Mouse (Mus musculus) forebrain, embryonic 12.5 days (tissue): ENCODE data around the gene Gm973. TPM values are rescaled to one million over a fixed set of nuclear protein-coding genes. Genes with fewer than 3 reads are reported as not detected.
A peak's percentile ranks its signal among the peaks of the same experiment; 100 is the strongest.

Experiments
- ATAC-seq: fragments of 200-750 bp; cut with Nextera tagmentation; 2 replicates; pipeline ENCODE4 v1.8.0; 2017; ENCODE audit warnings: moderate TSS enrichment; ENCODE audit not compliant: low FRiP score
- H3K27ac ChIP-seq: fragments of 300-500 bp; sonication (generic); 2 replicates; pipeline ENCODE4 v1.5.1; 2016; ENCODE audit warnings: mild to moderate bottlenecking
- H3K27me3 ChIP-seq: fragments of 300-500 bp; sonication (generic); 2 replicates; pipeline ENCODE4 v1.6.1; 2016; ENCODE audit warnings: mild to moderate bottlenecking
- H3K36me3 ChIP-seq: fragments of 300-500 bp; sonication (generic); replicated peaks from 2 replicates; pipeline ENCODE4 v1.6.1; 2016; ENCODE audit warnings: mild to moderate bottlenecking
- H3K4me1 ChIP-seq: fragments of 300-500 bp; sonication (generic); 2 replicates; pipeline ENCODE4 v1.6.1; 2016
- H3K4me2 ChIP-seq: fragments of 300-500 bp; sonication (generic); 2 replicates; pipeline ENCODE4 v1.6.1; 2016; ENCODE audit warnings: mild to moderate bottlenecking, moderate library complexity
- H3K4me3 ChIP-seq: fragments of 300-500 bp; sonication (generic); replicated peaks from 2 replicates; pipeline ENCODE4 v1.5.1; 2016; ENCODE audit warnings: mild to moderate bottlenecking
- H3K9ac ChIP-seq: fragments of 300-500 bp; sonication (generic); 2 replicates; pipeline ENCODE4 v1.6.1; 2016; ENCODE audit warnings: mild to moderate bottlenecking
- H3K9me3 ChIP-seq: fragments of 300-500 bp; sonication (generic); 2 replicates; pipeline ENCODE4 v1.6.1; 2016
- WGBS: fragments of 180-500 bp; shearing (Covaris S2); methylation state at CpG from one replicate; pipeline ENCODE4 v1.1.7; 2016; 5-methylcytosine and 5-hydroxymethylcytosine counted together
- polyA plus RNA-seq: library from polyadenylated mRNA; unstranded; fragments of >200 nt; fragmentation: Nextera tagmentation; extraction: Ambion mirVana; gene quantifications from 2 replicates; pipeline ENCODE4 v1.2.1, GENCODE M21; 2016

Gm973 gene
- polyA plus RNA-seq, 1 experiment from 2014 or later = 1.1 TPM

- H3K27me3 ChIP-seq = no peaks in the 10 kb centered on the region
- H3K36me3 ChIP-seq = no peaks in the 10 kb centered on the region
- H3K9me3 ChIP-seq = no peaks in the 10 kb centered on the region
- no peak for ATAC-seq
- H3K9ac ChIP-seq = no peak overlapping the region
- WGBS = 83% methylated on average over 5 of the region's 5 CpGs
- H3K27ac ChIP-seq = no peak overlapping the region
- H3K4me1 ChIP-seq = no peaks in the 10 kb centered on the region; the same call in 1 of the 2 replicates
- no peak overlapping the region for H3K4me3 ChIP-seq
- no peak overlapping the region for H3K4me2 ChIP-seq
Measured at GRCm38 (mm10) chr1:59565804-59566203, 49.7 kb downstream of the Gm973 start.

- no peaks in the 10 kb centered on the region for H3K27me3 ChIP-seq
- ATAC-seq = no peak
Measured at GRCm38 (mm10) chr1:59566281-59566680, 50.2 kb downstream of the Gm973 start.

GRCm38 (mm10) chr1:59566926-59567325 is 50.9 kb downstream of the Gm973 start:
- Histone ChIP-seq H3K36me3 (no peaks in the 10 kb centered on the region), H3K27me3 (no peaks in the 10 kb centered on the region), H3K4me2 (no peak overlapping the region), H3K27ac (0 out of 2 replicates have a peak overlapping the region, but pooled peaks have one; percentile 2), H3K9me3 (no peaks in the 10 kb centered on the region), H3K4me1 (no peaks in the 10 kb centered on the region; the same call in 1 of the 2 replicates), H3K9ac (no peak overlapping the region), H3K4me3 (no peak overlapping the region)
- ATAC-seq = no peak
- 68% methylated on average over 6 of the region's 6 CpGs for WGBS

More at GRCm38 (mm10) chr1:59566281-59566680, 50.2 kb downstream of the Gm973 start:
- Histone ChIP-seq H3K9me3 (no peaks in the 10 kb centered on the region), H3K4me3 (no peak overlapping the region), H3K36me3 (no peaks in the 10 kb centered on the region), H3K4me2 (no peak overlapping the region), H3K4me1 (no peaks in the 10 kb centered on the region; the same call in 1 of the 2 replicates), H3K9ac (no peak overlapping the region), H3K27ac (no peak overlapping the region)
- 76% methylated on average over 7 of the region's 7 CpGs for WGBS

- WGBS = 89% methylated on average over 4 of the region's 4 CpGs
- H3K9me3 ChIP-seq = no peaks in the 10 kb centered on the region
- H3K9ac ChIP-seq = no peak overlapping the region
- no peak overlapping the region for H3K4me3 ChIP-seq
- no peak overlapping the region for H3K27ac ChIP-seq
- no peaks in the 10 kb centered on the region for H3K36me3 ChIP-seq
- no peaks in the 10 kb centered on the region for H3K27me3 ChIP-seq
- ATAC-seq = no peak
- H3K4me1 ChIP-seq = no peaks in the 10 kb centered on the region; the same call in 1 of the 2 replicates
- H3K4me2 ChIP-seq = no peak overlapping the region
Measured at GRCm38 (mm10) chr1:59567521-59567920, 51.5 kb downstream of the Gm973 start.

- WGBS = 88% methylated on average over 1 of the region's 1 CpGs
- no peaks in the 10 kb centered on the region for H3K27me3 ChIP-seq
- no peak overlapping the region for H3K4me3 ChIP-seq
- H3K4me1 ChIP-seq = no peaks in the 10 kb centered on the region; the same call in 1 of the 2 replicates
- no peak for ATAC-seq
- no peaks in the 10 kb centered on the region for H3K9me3 ChIP-seq
- no peak overlapping the region for H3K27ac ChIP-seq
- no peak overlapping the region for H3K9ac ChIP-seq
- H3K4me2 ChIP-seq = no peak overlapping the region
- no peaks in the 10 kb centered on the region for H3K36me3 ChIP-seq
Measured at GRCm38 (mm10) chr1:59568283-59568682, 52.2 kb downstream of the Gm973 start.

GRCm38 (mm10) chr1:59569301-59569700 is 53.2 kb downstream of the Gm973 start:
- WGBS = 90% methylated on average over 5 of the region's 5 CpGs
- H3K9ac ChIP-seq = no peak overlapping the region
- no peak for ATAC-seq

GRCm38 (mm10) chr1:59570767-59571166 is 54.7 kb downstream of the Gm973 start:
- H3K4me1 ChIP-seq = peaks cover 20% of the 10 kb centered on the region
- no peaks in the 10 kb centered on the region for H3K27me3 ChIP-seq
- no peaks in the 10 kb centered on the region for H3K9me3 ChIP-seq
- H3K27ac ChIP-seq = no peak overlapping the region
- no peak overlapping the region for H3K4me3 ChIP-seq
- no peak overlapping the region for H3K4me2 ChIP-seq
- 82% methylated on average over 4 of the region's 4 CpGs for WGBS
- no peak for ATAC-seq
- no peak overlapping the region for H3K9ac ChIP-seq
- no peaks in the 10 kb centered on the region for H3K36me3 ChIP-seq

More at GRCm38 (mm10) chr1:59569301-59569700, 53.2 kb downstream of the Gm973 start:
- H3K27me3 ChIP-seq = no peaks in the 10 kb centered on the region
- no peaks in the 10 kb centered on the region for H3K9me3 ChIP-seq
- no peak overlapping the region for H3K4me2 ChIP-seq
- peaks cover 8% of the 10 kb centered on the region for H3K4me1 ChIP-seq
- H3K4me3 ChIP-seq = no peak overlapping the region
- H3K27ac ChIP-seq = no peak overlapping the region
- H3K36me3 ChIP-seq = no peaks in the 10 kb centered on the region

GRCm38 (mm10) chr1:59571502-59571901 is 55.4 kb downstream of the Gm973 start:
- Histone ChIP-seq H3K4me2 (no peak overlapping the region), H3K4me1 (peaks cover 20% of the 10 kb centered on the region), H3K36me3 (no peaks in the 10 kb centered on the region), H3K27ac (no peak overlapping the region), H3K9me3 (no peaks in the 10 kb centered on the region), H3K27me3 (peaks cover 7% of the 10 kb centered on the region; the same call in 1 of the 2 replicates), H3K4me3 (no peak overlapping the region), H3K9ac (no peak overlapping the region)
- ATAC-seq = no peak
- WGBS = 92% methylated on average over 3 of the region's 3 CpGs

GRCm38 (mm10) chr1:59573843-59574242 is 57.8 kb downstream of the Gm973 start:
- H3K9me3 ChIP-seq = no peaks in the 10 kb centered on the region
- 0 out of 2 replicates have a peak overlapping the region, but pooled peaks have one; percentile 54 for H3K9ac ChIP-seq
- peak; percentile 24; the same call in 1 of the 2 replicates for ATAC-seq
- H3K27ac ChIP-seq = peak overlapping the region; percentile 80
- H3K36me3 ChIP-seq = no peaks in the 10 kb centered on the region
- WGBS = 64% methylated on average over 3 of the region's 3 CpGs
- H3K4me3 ChIP-seq = no peak overlapping the region
- H3K27me3 ChIP-seq = peaks cover 16% of the 10 kb centered on the region; the same call in 1 of the 2 replicates
- no peak overlapping the region for H3K4me2 ChIP-seq
- H3K4me1 ChIP-seq = peaks cover 20% of the 10 kb centered on the region

GRCm38 (mm10) chr1:59574262-59575187 is 58.5 kb downstream of the Gm973 start:
- peak overlapping the region; percentile 52 for H3K4me2 ChIP-seq
- WGBS = 15% methylated on average over 20 of the region's 21 CpGs
- peaks cover 20% of the 10 kb centered on the region for H3K4me1 ChIP-seq
- peak overlapping the region; percentile 80 for H3K27ac ChIP-seq
- H3K4me3 ChIP-seq = peak overlapping the region; percentile 25
- peak; percentile 91 for ATAC-seq
- H3K27me3 ChIP-seq = peaks cover 19% of the 10 kb centered on the region; the same call in 1 of the 2 replicates
- no peaks in the 10 kb centered on the region for H3K9me3 ChIP-seq
- no peaks in the 10 kb centered on the region for H3K36me3 ChIP-seq
- H3K9ac ChIP-seq = peak overlapping the region; percentile 54

GRCm38 (mm10) chr1:59578770-59579169 is 62.7 kb downstream of the Gm973 start:
- no peaks in the 10 kb centered on the region for H3K36me3 ChIP-seq
- no peak overlapping the region for H3K27ac ChIP-seq
- H3K4me3 ChIP-seq = no peak overlapping the region
- H3K4me2 ChIP-seq = no peak overlapping the region
- H3K9ac ChIP-seq = no peak overlapping the region
- peaks cover 36% of the 10 kb centered on the region for H3K27me3 ChIP-seq
- H3K4me1 ChIP-seq = peaks cover 17% of the 10 kb centered on the region
- no peaks in the 10 kb centered on the region for H3K9me3 ChIP-seq
- ATAC-seq = no peak
- 83% methylated on average over 4 of the region's 4 CpGs for WGBS

GRCm38 (mm10) chr1:59579327-59579726 is 63.3 kb downstream of the Gm973 start:
- Histone ChIP-seq H3K4me3 (no peak overlapping the region), H3K9me3 (no peaks in the 10 kb centered on the region), H3K4me2 (no peak overlapping the region), H3K27me3 (peaks cover 36% of the 10 kb centered on the region), H3K36me3 (no peaks in the 10 kb centered on the region), H3K9ac (no peak overlapping the region), H3K27ac (no peak overlapping the region), H3K4me1 (peaks cover 13% of the 10 kb centered on the region)
- WGBS = 89% methylated on average over 5 of the region's 5 CpGs
- no peak for ATAC-seq
